Mouse (Mus musculus) erythroblast, embryonic 14.5 days (primary cell): ENCODE measurements around the gene Myo1g. TPM values are rescaled to one million over a fixed set of nuclear protein-coding genes. Genes with fewer than 3 reads are reported as not detected.

Experiments used
- H3K27me3 ChIP-seq: 2 replicates; pipeline ENCODE4 v1.6.1; 2012; ENCODE audit warnings: inconsistent platforms; ENCODE audit not compliant: control insufficient read depth
- H3K36me3 ChIP-seq: 2 replicates; pipeline ENCODE4 v1.6.1; 2012; ENCODE audit warnings: mild to moderate bottlenecking, inconsistent platforms; ENCODE audit not compliant: control insufficient read depth
- H3K4me1 ChIP-seq: 2 replicates; pipeline ENCODE4 v1.6.1; 2012; ENCODE audit warnings: inconsistent platforms; ENCODE audit not compliant: control insufficient read depth
- H3K4me3 ChIP-seq: replicated peaks from 2 replicates; pipeline ENCODE3; 2012; ENCODE audit warnings: moderate library complexity, mild to moderate bottlenecking, inconsistent platforms
- H3K9me3 ChIP-seq: 2 replicates; pipeline ENCODE4 v1.6.1; 2012; ENCODE audit warnings: low read length, inconsistent platforms, mixed read lengths; ENCODE audit not compliant: control insufficient read depth
- GATA1 ChIP-seq: IDR thresholded peaks from 2 replicates; pipeline ENCODE4 v1.6.1; 2012; ENCODE audit warnings: low read length, inconsistent platforms, mixed read lengths
- TAL1 ChIP-seq: IDR thresholded peaks from 3 replicates; pipeline ENCODE4 v1.6.1; 2012; ENCODE audit warnings: low read length, inconsistent platforms, mixed read lengths
- polyA plus RNA-seq: library from polyadenylated mRNA; stranded (reverse); fragments of >175 nt; gene quantifications from 2 replicates; pipeline ENCODE4 v1.2.3, GENCODE M21; 2012

Gene Myo1g
- polyA plus RNA-seq, 1 experiment, result 0.20 TPM

- H3K27me3 ChIP-seq, result peaks cover 2% of the 10 kb centered on the region; the same call in 1 of the 2 replicates
- no peaks in the 10 kb centered on the region for H3K9me3 ChIP-seq
- H3K36me3 ChIP-seq, result peaks cover 34% of the 10 kb centered on the region
- H3K4me3 ChIP-seq, result no peak overlapping the region
- peaks cover 50% of the 10 kb centered on the region for H3K4me1 ChIP-seq
- TF ChIP-seq GATA1 (no peak), TAL1 (no peak)
Observed at GRCm38 (mm10) chr11:6524880-6525238, 4.1 kb upstream of the Myo1g start.

GRCm38 (mm10) chr11:6524165-6524879 lies 3.6 kb upstream of the Myo1g start:
- peaks cover 55% of the 10 kb centered on the region for H3K4me1 ChIP-seq
- no peak for TF ChIP-seq GATA1
- TF ChIP-seq TAL1, result no peak
- no peak overlapping the region for H3K4me3 ChIP-seq
- no peaks in the 10 kb centered on the region for H3K9me3 ChIP-seq
- H3K36me3 ChIP-seq, result peaks cover 34% of the 10 kb centered on the region
- H3K27me3 ChIP-seq, result peaks cover 2% of the 10 kb centered on the region; the same call in 1 of the 2 replicates

GRCm38 (mm10) chr11:6523662-6524088 lies 2.9 kb upstream of the Myo1g start:
- peaks cover 50% of the 10 kb centered on the region for H3K4me1 ChIP-seq

GRCm38 (mm10) chr11:6522782-6523525 lies 2.2 kb upstream of the Myo1g start:
- Histone ChIP-seq H3K9me3 (no peaks in the 10 kb centered on the region), H3K27me3 (peaks cover 2% of the 10 kb centered on the region; the same call in 1 of the 2 replicates), H3K4me1 (peaks cover 44% of the 10 kb centered on the region), H3K36me3 (peaks cover 34% of the 10 kb centered on the region), H3K4me3 (no peak overlapping the region)
- no peak for TF ChIP-seq GATA1
- TF ChIP-seq TAL1, result no peak

More at GRCm38 (mm10) chr11:6523662-6524088, 2.9 kb upstream of the Myo1g start:
- Histone ChIP-seq H3K9me3 (no peaks in the 10 kb centered on the region), H3K4me3 (no peak overlapping the region), H3K36me3 (peaks cover 34% of the 10 kb centered on the region), H3K27me3 (peaks cover 2% of the 10 kb centered on the region; the same call in 1 of the 2 replicates)
- TF ChIP-seq TAL1, result no peak
- no peak for TF ChIP-seq GATA1

DNA sequence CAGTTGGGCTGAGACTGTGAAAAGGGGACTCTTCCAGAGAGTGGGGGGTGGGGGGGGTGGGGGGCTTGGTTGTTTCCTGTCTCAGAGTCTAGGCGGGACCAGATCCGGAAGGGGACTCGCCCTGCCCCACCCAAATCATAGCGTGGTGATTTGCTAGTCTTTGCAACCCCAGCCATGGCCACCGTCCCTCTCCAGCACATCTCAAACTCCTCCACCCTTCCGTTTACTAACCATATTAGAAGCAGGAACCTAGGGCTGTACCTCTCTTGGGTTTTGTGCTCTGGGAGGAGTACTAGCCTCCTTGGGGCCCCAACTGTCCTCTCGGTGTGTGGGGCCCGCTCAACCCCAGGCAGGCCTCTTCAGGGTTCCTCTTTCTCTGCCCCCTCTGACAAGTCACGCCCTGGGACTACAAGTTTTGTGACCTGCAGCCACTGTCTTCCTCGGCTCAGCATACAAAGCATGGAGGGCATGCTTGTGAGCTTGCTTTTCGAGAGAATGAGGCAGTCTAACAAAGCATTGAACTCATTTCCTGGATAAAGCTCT lies 1.2 kb downstream of the Myo1g start:
- Histone ChIP-seq H3K36me3 (peaks cover 13% of the 10 kb centered on the region), H3K4me3 (no peak overlapping the region), H3K9me3 (no peaks in the 10 kb centered on the region), H3K4me1 (peaks cover 21% of the 10 kb centered on the region), H3K27me3 (peaks cover 2% of the 10 kb centered on the region; the same call in 1 of the 2 replicates)
- TF ChIP-seq GATA1 (no peak), TAL1 (no peak)

DNA sequence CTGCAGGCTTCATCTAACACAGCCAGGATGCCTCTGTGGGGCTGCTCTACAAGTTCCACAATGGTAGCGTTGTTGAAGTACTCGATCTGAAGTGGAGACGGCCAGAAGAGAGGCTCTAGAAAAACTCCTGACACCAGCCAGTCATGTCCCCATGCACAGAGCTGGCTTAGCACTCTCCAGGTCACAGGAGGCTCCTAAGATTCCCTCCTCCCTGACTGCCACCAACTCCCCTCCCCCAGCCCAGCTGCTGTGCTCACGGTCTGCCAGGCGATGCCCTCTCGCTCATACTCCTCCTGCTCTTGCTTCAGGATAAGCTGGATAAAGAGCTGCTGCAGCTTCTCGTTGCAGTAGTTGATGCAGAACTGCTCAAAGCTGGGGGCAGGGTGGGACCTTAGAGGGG lies 5.9 kb downstream of the Myo1g start:
- Histone ChIP-seq H3K36me3 (no peaks in the 10 kb centered on the region), H3K4me3 (no peak overlapping the region), H3K9me3 (no peaks in the 10 kb centered on the region), H3K4me1 (peaks cover 6% of the 10 kb centered on the region), H3K27me3 (no peaks in the 10 kb centered on the region)
- no peak for TF ChIP-seq GATA1
- no peak for TF ChIP-seq TAL1

DNA sequence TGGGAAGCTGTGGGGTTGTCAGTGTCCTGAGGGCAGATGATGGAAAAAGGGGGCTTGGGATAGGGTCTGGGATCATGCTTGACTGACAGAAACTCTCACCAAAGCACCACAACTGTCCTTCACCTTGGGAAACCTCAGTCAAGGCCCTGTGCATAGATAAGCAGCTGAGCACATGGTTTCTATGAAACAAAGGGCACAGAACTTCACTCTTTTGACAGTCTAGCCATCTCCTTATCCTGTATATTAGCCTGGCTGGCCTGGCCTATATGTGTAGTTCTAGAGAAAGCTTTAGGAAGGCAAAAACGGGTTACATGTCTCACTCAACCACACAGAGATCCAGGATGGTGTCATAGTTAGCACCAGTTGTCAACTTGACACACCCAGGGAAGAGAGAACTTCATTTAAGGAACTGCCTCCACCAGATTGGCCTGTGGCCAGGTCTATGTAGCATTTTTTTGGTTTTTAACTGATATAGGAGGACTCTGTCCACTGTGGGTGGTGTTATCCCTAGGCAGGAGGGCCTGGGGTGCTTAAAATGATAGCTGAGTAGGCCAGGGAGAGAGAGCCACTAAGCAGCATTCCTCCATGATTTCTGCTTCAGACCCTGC lies 12.4 kb downstream of the Myo1g start:
- no peaks in the 10 kb centered on the region for H3K9me3 ChIP-seq
- H3K27me3 ChIP-seq, result no peaks in the 10 kb centered on the region
- no peaks in the 10 kb centered on the region for H3K36me3 ChIP-seq
- no peak overlapping the region for H3K4me3 ChIP-seq
- no peaks in the 10 kb centered on the region for H3K4me1 ChIP-seq
- TF ChIP-seq TAL1 (no peak), GATA1 (no peak)

DNA sequence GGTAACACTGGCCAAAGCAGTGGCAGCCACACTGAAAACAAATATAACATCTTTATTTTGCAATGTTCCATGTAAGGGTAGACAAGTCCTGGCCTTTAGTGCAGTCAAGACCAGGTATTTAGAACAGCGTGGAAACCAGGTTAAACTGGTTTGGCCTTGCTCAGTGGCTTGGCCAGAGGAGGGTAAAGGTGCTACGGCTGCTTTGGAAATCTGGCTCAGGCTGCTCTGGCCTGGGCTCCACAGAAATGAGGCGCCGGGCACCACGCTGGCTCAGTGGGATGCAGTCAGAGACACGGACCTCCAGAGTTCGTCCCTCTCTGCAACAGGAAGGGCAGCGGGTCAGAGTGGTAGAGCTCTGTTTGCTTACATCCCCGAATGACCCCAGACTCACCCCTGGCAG lies 14.2 kb downstream of the Myo1g start:
- Histone ChIP-seq H3K36me3 (no peaks in the 10 kb centered on the region), H3K27me3 (no peaks in the 10 kb centered on the region), H3K9me3 (no peaks in the 10 kb centered on the region), H3K4me3 (no peak overlapping the region), H3K4me1 (no peaks in the 10 kb centered on the region)
- no peak for TF ChIP-seq TAL1
- no peak for TF ChIP-seq GATA1

- TF ChIP-seq GATA1 (no peak), TAL1 (no peak)
- H3K36me3 ChIP-seq, result no peaks in the 10 kb centered on the region
- H3K27me3 ChIP-seq, result no peaks in the 10 kb centered on the region
- H3K4me1 ChIP-seq, result peaks cover 2% of the 10 kb centered on the region
- no peak overlapping the region for H3K4me3 ChIP-seq
- H3K9me3 ChIP-seq, result no peaks in the 10 kb centered on the region
Observed at GRCm38 (mm10) chr11:6504689-6505088, 16.1 kb downstream of the Myo1g start.
